Comparison of ENCODE assay signal across 17 mouse cellular contexts in the genomic region with DNA sequence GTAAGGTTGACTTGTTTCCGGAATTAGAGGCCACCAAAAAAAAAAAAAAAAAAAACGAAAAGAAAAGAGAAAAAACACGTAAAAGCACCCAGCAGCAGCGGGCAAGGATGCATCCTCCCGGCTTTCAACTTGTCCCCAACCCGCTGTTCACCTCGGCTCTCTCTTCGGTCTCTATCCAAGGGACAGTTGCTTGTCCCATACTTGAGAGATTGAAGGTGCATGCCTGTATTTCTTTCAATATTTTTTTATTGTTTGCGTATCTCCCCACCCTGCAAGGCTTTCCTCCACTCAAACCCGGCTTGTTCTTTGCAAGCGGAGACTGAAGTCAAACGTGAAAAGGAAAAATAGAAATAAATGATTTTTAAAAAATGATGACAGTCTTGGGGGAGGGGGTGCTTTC. TPM values are rescaled to one million over a fixed set of nuclear protein-coding genes. Genes with fewer than 3 reads are reported as not detected.
DNase-seq lines count a peak whose midpoint lies in the region; ATAC-seq and TF ChIP-seq lines count a peak whose summit lies in the region.
"Had no signal": no experiment of that assay in that cellular context is flagged by ENCODE, and none has a peak within 500 bp of the region (broad histone marks: within the 10 kb centered on the region; RNA-seq: fewer than 3 reads in every experiment).

No protein-coding gene starts in this region.

- WGBS in heart, embryonic 13.5 days, result 5% methylated on average over 12 of the region's 12 CpGs
- WGBS in lung, embryonic 14.5 days, result 30% methylated on average over 12 of the region's 12 CpGs
- WGBS in embryonic facial prominence, embryonic 15.5 days, result 16% methylated on average over 12 of the region's 12 CpGs
- WGBS in liver, embryonic 16.5 days (ENCODE audit: insufficient replicate concordance), result 4% methylated on average over 12 of the region's 12 CpGs

- peaks cover 5% of the 10 kb centered on the region for H3K4me1 ChIP-seq in heart, embryonic 13.5 days
- H3K4me1 ChIP-seq in lung, embryonic 14.5 days (ENCODE audit: insufficient read depth), result peaks cover 14% of the 10 kb centered on the region
- peaks cover 36% of the 10 kb centered on the region for H3K4me1 ChIP-seq in embryonic facial prominence, embryonic 15.5 days
- no peaks in the 10 kb centered on the region for H3K4me1 ChIP-seq in liver, embryonic 16.5 days (ENCODE audit: control insufficient read depth, low read depth, low read length)
- H3K4me1 ChIP-seq: midbrain, embryonic 12.5 days had no signal

- H3K27me3 ChIP-seq in heart, embryonic 13.5 days (replicated peaks), result peaks cover 100% of the 10 kb centered on the region
- H3K27me3 ChIP-seq in lung, embryonic 14.5 days (ENCODE audit: insufficient read depth, low read length), result peaks cover 83% of the 10 kb centered on the region
- H3K27me3 ChIP-seq in embryonic facial prominence, embryonic 15.5 days, result peaks cover 73% of the 10 kb centered on the region
- peaks cover 85% of the 10 kb centered on the region for H3K27me3 ChIP-seq in liver, embryonic 16.5 days (ENCODE audit: control insufficient read depth, insufficient read depth, low read depth, low read length)

- no peak for ATAC-seq in heart, embryonic 13.5 days (ENCODE audit: extremely low read depth, insufficient number of reproducible peaks, low FRiP score, low TSS enrichment)
- ATAC-seq in lung, embryonic 14.5 days (ENCODE audit: insufficient read depth), result no peak
- no peak for ATAC-seq in embryonic facial prominence, embryonic 15.5 days (ENCODE audit: insufficient number of reproducible peaks, low FRiP score, low TSS enrichment, low read depth)
- no peak for ATAC-seq in liver, embryonic 16.5 days (ENCODE audit: low read depth)
- ATAC-seq: forebrain, postnatal 0 days had no signal

- no peak overlapping the region for H3K27ac ChIP-seq in heart, embryonic 13.5 days (replicated peaks)
- H3K27ac ChIP-seq in lung, embryonic 14.5 days (ENCODE audit: low read depth), result no peak overlapping the region
- 0 out of 2 replicates have a peak overlapping the region, but pooled peaks have one; percentile 34 for H3K27ac ChIP-seq in embryonic facial prominence, embryonic 15.5 days (replicated peaks)
- no peak overlapping the region for H3K27ac ChIP-seq in liver, embryonic 16.5 days (ENCODE audit: low read length)
- H3K27ac ChIP-seq: gastrocnemius, adult 2 months; midbrain, embryonic 12.5 days had no signal

- intact Hi-C loops in left cerebral cortex, postnatal 14 days (cut with DNase I), result no loop called here

- H3K9ac ChIP-seq in heart, embryonic 13.5 days, result no peak overlapping the region
- H3K9ac ChIP-seq in lung, embryonic 14.5 days, result no peak overlapping the region
- H3K9ac ChIP-seq in embryonic facial prominence, embryonic 15.5 days, result no peak overlapping the region
- H3K9ac ChIP-seq in liver, embryonic 16.5 days (ENCODE audit: low read depth, low read length), result no peak overlapping the region
- H3K9ac ChIP-seq: forebrain, postnatal 0 days; midbrain, embryonic 12.5 days had no signal

- peak overlapping the region; percentile 13; the same call in 1 of the 2 replicates for H3K4me2 ChIP-seq in heart, embryonic 13.5 days
- H3K4me2 ChIP-seq in lung, embryonic 14.5 days, result peak overlapping the region; percentile 49
- peak overlapping the region; percentile 50 for H3K4me2 ChIP-seq in embryonic facial prominence, embryonic 15.5 days (replicated peaks)
- peak overlapping the region; percentile 20; the same call in 1 of the 2 replicates for H3K4me2 ChIP-seq in liver, embryonic 16.5 days (ENCODE audit: low read depth, low read length)
- H3K4me2 ChIP-seq: midbrain, embryonic 12.5 days had no signal

- no peak for TF ChIP-seq CTCF in lung, embryonic 14.5 days (IDR thresholded peaks at IDR 0.05; ENCODE audit: low read depth)

- H3K36me3 ChIP-seq in heart, embryonic 13.5 days, result no peaks in the 10 kb centered on the region
- H3K36me3 ChIP-seq in lung, embryonic 14.5 days (ENCODE audit: insufficient read depth), result no peaks in the 10 kb centered on the region
- no peaks in the 10 kb centered on the region for H3K36me3 ChIP-seq in embryonic facial prominence, embryonic 15.5 days
- no peaks in the 10 kb centered on the region for H3K36me3 ChIP-seq in liver, embryonic 16.5 days (ENCODE audit: control insufficient read depth, insufficient read depth)
- H3K36me3 ChIP-seq: midbrain, embryonic 12.5 days had no signal

- H3K9me3 ChIP-seq in heart, embryonic 13.5 days, result no peaks in the 10 kb centered on the region
- no peaks in the 10 kb centered on the region for H3K9me3 ChIP-seq in lung, embryonic 14.5 days (ENCODE audit: low read depth, low read length)
- H3K9me3 ChIP-seq in embryonic facial prominence, embryonic 15.5 days (replicated peaks), result no peaks in the 10 kb centered on the region
- H3K9me3 ChIP-seq in liver, embryonic 16.5 days (replicated peaks; ENCODE audit: control insufficient read depth, low read length), result no peaks in the 10 kb centered on the region
- H3K9me3 ChIP-seq: midbrain, embryonic 12.5 days had no signal

- no peak for DNase-seq in heart, adult 18-20 months
- DNase-seq in lung, embryonic 14.5 days, result no peak
- DNase-seq in lung, adult 18-20 months, result no peak
- no peak for DNase-seq in left cerebral cortex, postnatal 14 days (ENCODE audit: low spot score in 2 of 2)
- DNase-seq in layer of hippocampus, adult 9-11 months, result no peak
- DNase-seq: cerebellum, adult 18-20 months; forebrain, postnatal 0 days; gastrocnemius, adult 2 months; heart, postnatal 36 days; kidney, postnatal 25 days; lung, postnatal 4 days had no signal

- no peak overlapping the region for H3K4me3 ChIP-seq in heart, embryonic 13.5 days
- H3K4me3 ChIP-seq in lung, embryonic 14.5 days (ENCODE audit: low read depth, low read length), result 0 out of 2 replicates have a peak overlapping the region, but pooled peaks have one; percentile 1
- peak overlapping the region; percentile 23 for H3K4me3 ChIP-seq in embryonic facial prominence, embryonic 15.5 days (replicated peaks)
- no peak overlapping the region for H3K4me3 ChIP-seq in liver, embryonic 16.5 days (ENCODE audit: low read depth, low read length)
- H3K4me3 ChIP-seq: erythroblast, embryonic 14.5 days; gastrocnemius, adult 2 months; midbrain, embryonic 12.5 days; myocyte had no signal

RNA-seq across cellular contexts. Expression of a gene that starts 7.7 kb away (rescaled TPM):
- 9.4 and 12.8 TPM in 2 replicates for polyA plus RNA-seq in heart, embryonic 13.5 days (2015; fragmentation: Nextera tagmentation; extraction: Ambion mirVana)
- 10 to 100 TPM; 10.1 to 10.9 TPM for total RNA-seq in heart, adult 18-20 months (2021)
- polyA plus RNA-seq in lung, embryonic 14.5 days (2014; fragmentation: Nextera tagmentation; extraction: Ambion mirVana), result 82.1 and 84.8 TPM in 2 replicates
- polyA plus RNA-seq in embryonic facial prominence, embryonic 15.5 days (2015; fragmentation: Nextera tagmentation; extraction: Ambion mirVana), result 38.8 and 42.1 TPM in 2 replicates
- polyA plus RNA-seq in liver, embryonic 16.5 days (2015; fragmentation: Nextera tagmentation; extraction: Ambion mirVana), result 2.4 and 2.7 TPM in 2 replicates
- 1 to 10 TPM; 3.6 to 5.0 TPM for total RNA-seq in left cerebral cortex, postnatal 14 days (2021)
- polyA plus RNA-seq: erythroblast, embryonic 14.5 days had no signal

Comparison
In these comparisons a context has a peak if more than half of its experiments do, and no peak if none do; other contexts are left out.
1. H3K4me3 ChIP-seq: peak in lung, embryonic 14.5 days (single experiment) and embryonic facial prominence, embryonic 15.5 days (single experiment); none in heart, embryonic 13.5 days (single experiment) and liver, embryonic 16.5 days (single experiment).
2. Peak in every context shown above with its lines, with median percentiles within 50 percentile points of each other: H3K4me2 ChIP-seq.